Mouse (Mus musculus) embryo, embryonic 10 days (tissue): ENCODE data around the gene Camta1.

Experiments used
- DNase-seq: peaks from one replicate; pipeline ENCODE4 v3.0.0-alpha.2; 2015; ENCODE audit warnings: low spot score

The Camta1 gene

DNA sequence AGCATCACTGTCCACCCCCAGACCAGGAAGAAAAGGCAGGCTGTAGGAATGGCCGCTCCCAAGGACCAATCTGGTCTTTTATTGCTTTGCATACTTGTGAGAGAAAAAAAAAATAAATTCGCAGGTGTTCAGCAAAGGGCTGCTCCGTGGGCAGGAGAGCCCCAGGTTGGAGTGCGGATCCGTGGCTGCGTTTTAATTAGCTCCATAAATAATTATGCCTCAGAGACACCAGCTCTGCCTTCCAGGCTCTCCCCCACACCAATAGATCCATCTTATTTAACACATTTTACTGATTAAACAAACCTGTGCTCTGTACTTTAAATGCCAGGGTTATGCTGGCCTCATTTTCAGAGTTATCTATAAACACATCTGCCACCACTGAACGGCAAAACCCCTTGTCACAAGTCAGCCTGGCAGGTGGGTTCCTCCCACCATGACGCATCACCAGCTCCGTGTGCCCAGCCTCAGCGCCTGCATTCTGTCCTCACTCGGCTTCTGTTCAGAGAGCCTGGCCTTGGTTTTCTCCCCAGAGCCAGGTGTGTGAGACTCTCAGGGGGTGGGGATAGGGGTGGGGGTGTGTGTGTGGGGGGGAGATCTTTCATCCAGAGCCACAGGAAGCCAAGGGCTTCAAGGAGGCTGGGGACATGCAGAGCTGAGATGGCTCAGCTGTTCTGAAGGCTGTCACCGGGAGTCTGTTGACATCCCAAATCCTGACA is 475.5 kb downstream of the Camta1 start:
- no peak for DNase-seq

DNA sequence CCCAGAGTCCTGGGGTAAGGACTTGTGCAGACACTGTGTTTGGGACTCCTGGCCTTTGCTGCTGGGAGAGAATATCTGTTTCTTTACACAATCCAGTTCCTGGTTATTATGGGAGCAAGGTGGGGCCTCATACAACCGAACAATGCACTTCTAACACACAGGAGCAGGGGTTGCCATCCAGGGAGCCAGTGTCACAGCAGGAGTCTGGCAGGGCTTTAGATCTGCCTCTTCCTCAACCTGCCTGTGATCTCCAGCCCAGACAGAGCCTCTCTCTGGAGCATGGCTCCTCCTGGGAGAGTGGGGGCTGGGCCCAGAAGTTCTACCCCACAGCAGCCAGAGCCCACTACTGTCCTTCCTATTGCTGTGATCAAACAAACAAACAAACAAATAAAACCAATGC is 483.9 kb downstream of the Camta1 start:
- DNase-seq: no peak

DNA sequence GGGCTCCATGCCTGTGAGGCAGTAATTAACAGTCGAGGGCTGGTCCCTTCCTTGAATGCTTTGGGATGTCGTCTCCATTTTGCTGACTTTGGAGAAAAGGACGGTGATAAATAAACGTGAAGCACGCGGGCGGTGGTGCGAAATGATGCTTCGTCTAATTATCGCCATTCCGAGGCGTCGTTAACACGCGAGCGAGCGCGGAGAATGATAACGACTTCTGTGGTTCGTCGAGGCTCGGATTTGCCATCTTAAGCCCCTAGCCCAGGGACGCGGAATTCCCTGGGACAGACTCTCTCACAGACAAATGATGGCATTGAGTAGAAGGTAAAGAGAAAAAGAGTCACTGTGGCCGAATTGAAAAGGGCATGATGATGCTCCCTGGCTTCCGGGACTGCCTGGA is 485.4 kb downstream of the Camta1 start:
- DNase-seq: no peak

DNA sequence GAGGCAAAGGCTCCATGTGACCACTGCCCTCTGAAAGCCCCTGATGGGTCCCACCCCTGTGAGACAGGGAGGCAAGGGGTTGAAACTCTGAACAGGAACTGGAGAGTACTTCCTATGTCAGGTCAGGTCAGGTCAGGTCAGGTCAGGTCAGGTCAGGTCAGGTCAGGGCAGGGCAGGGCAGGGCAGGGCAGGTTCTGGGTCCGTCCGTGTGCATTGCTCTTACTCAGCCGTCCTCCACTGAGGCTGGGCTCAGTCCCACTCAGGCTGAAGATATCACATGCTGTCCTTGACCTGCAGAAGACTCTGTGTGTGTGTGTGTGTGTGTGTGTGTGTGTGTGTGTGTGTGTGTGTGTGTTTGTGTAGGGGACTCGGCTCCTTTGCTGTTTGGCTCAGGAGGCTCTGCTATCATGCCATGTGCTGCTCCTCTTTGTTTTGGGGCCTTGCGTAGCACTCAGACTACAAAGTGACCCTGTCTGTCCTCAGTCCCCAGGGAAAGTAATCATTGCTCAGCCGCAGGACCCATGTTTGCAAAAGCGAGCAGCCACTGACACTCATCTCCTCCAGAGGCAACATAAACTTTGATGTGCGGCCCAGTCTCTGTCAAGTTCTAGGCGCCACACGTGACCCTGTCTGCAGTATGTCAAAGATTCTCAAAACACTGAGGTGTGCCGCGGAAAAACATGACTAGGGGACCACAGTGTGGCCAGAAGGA is 488.7 kb downstream of the Camta1 start:
- no peak for DNase-seq

DNA sequence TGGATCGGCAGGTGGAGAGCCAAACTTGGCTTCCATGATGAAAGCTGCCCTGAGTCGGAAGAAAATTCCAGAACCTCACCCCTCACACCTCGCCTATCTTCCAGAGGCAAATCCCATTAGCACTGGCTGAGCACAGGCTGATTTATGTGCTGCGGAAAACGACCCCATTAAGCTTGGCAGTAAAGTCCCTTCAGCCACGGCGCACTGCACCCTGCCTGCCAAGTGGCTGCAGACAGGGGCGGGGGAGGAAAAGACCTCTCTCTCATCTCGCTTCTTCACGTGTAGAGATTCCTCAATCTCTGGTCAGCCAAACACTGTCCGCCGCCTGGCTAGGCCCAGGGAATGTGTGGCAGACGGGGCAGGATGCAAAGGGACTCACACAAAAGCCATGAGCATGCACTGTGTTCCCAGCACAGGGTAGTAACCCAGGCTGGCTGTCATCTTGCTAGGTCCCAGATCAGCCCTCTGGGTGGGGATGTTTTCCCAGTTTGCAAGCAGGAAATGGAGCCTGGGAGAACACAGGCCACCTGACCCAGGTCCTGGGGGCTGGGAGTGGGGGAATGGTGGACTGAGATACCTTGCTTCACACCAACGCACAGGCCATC is 494.6 kb downstream of the Camta1 start:
- peak; percentile 57 for DNase-seq

DNA sequence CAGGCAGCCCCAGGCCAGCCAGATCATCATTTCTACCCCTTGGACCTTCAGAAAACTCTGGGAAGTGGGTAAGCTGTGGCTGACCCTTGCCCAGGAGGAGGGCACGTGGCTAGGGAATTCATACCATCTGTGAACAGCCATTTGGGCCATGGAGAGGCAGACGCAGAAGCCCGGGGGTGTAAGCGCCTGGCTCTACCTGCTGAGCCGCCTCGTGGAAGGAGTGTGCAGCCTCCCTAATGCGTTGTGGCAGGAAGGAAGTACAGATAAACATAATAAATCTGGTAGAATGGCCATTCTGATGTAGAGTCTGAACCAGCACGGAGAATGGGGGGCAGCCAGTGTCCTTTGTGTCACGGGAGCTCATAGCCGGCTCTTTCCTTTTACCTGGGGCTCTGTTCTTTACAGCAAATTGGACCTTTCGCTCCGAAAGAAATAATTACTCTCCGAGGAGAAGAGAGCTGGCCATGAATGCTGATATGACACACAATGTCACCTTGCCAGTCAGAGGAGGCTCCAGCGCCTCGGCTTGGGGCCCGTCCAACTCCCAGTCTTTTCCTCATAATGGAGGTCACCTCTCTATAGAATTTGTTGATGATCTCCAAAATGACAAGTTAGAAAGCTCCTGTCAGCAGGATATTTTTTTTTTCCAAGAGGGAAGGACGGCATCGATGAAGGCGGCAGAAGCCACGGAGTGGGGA is 500.6 kb downstream of the Camta1 start:
- no peak for DNase-seq

DNA sequence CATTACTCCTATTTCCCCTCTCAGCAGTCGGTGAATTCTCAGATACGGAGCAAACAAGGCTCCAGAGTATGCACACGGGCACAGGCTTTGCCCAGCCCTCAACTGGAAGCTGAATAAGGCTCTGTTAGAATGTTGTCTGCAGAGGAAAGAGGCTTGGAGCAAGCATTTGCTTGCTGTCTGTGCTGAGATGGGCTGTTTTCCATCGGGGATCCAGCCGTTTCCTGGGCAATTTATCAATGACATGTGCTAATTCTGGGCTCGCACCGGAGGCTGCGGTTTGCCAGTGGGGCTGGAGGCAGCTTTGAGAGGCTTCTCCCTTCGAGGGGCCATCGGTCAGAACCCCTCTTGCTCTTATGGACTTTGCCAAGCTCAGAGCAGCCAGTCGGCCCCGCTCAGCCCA is 506.2 kb downstream of the Camta1 start:
- peak; percentile 45 for DNase-seq

DNA sequence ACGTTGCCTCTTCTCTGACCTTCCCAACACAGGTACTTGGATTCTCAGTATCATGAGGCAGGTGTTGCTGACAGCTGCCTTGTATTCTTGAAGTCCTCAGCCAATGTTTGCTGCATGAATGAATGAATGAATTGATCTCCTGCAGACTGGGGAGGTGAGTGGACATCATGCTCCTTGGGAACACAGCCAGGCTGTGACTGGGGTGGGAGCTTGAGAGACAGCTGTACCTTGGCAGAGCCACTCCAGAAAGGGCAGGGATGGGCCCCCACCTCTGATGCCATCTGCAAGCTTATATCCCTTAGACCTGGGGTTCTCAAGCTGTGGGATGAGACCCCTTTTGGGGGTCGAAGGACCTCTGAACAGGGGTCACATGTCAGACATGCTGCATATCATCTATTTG is 508.9 kb downstream of the Camta1 start:
- DNase-seq: no peak

DNA sequence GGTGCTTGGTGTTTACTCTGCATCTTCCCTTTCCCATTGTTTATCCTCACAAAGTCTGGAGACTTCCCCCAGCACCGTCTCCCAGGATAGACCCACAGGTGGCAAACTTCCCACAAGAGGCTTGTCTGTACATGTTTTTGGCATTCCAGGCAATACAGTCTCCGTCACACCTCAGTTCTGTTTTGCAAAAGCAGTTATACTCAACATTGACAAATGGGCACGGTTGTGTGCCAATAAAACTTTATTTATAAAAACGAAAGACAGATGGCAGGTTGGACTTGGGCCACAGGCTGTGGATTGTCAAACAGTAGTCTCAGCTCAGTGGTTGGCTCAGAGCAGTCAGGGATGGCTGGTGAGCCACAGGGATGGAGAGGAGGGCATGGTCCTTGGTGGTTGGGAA is 509.4 kb downstream of the Camta1 start:
- DNase-seq: no peak

DNA sequence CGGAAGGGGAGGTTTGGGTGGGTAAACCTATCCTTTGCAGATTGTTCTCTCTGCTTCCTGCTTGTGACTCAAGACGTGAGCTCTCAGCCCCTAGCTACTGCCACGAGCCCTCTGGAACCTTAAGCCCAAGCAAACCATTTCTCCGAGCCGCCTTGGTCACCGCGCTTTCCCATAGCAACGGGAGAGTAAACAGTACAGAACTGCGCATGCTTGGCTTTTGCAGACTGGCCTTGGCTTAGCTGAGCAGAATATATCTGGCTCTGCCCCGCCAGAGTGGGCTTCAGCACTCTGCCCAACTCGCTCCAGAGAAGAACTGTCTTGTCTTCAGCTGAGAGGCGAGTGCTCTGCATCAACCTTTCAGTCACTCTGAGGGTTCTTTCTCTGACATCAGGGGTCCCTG is 509.9 kb downstream of the Camta1 start:
- peak; percentile 18 for DNase-seq

DNA sequence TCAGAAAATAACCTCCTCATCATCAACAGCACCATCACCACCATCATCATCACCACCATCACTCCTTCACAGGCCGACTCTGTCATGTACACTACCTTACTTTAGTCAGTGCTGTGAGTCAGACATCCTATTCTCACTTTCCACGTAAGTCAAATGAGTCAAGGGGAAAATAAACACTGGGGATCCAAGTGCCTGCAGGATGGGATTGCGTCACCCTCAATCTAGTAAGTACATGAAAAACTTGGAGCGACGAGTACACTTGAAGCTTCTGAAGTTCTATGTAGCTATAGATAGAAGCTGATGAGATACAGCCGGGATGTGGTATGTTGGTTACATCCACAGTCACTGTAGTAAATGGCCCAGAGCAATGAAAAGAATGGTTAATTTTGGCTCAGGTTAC is 514.1 kb downstream of the Camta1 start:
- DNase-seq: no peak

DNA sequence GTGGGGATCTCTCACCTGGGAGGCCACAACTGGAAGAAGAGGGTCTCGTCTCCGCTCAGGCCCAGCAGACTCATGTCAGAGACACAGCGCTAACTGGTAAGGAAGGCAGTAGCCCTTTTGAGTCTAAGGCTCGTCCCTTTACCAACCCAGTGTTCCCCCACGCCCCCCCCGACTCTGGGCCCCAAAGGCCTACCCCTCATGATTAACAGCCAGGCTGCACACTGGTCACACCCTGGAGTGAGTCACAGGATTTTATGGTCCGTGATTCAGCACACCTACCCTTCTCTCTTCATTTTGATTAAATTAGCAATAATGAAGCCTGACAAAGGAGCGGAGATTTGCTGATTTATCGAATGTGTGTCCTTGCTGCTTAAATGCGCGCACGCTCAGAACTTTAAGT is 515.0 kb downstream of the Camta1 start:
- no peak for DNase-seq

DNA sequence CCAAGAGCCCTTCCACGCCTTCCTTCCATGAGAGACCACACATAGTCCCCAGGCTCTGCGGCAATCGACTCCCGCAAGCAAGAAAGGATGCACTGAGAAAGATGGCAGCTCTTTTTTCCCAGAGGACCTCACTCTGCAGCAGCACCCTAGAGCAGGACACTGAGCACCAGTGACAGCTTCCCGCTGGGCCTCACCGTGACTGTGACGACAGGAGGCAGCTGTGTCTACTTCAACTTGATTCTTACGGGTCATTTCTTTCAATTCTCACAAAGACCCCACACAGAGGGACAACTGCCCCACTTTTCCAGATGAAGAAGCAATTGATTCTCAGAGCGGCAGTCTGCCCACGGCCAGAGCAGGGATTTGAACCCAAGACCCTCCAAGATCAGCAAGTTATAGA is 516.9 kb downstream of the Camta1 start:
- peak; percentile 39 for DNase-seq

DNA sequence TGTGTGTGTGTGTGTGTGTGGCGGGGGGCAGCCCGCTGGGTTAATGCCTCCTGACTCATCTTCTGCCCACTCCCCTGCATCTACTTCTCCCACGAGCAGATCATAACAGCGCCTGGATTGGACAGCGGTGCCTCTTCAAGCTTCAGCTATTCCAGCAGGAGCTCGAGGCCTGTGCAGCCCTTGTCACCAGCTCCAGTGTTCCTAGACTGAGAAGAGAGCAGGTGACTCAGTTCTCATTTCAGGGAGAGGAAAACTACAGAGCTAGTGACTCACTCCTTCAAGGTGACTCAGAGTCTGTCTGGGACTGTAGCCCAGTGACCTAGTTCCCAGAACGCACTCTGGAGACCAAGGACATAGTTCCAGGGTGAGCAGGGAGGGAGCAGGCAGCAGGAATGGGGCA is 522.3 kb downstream of the Camta1 start:
- DNase-seq: no peak

DNA sequence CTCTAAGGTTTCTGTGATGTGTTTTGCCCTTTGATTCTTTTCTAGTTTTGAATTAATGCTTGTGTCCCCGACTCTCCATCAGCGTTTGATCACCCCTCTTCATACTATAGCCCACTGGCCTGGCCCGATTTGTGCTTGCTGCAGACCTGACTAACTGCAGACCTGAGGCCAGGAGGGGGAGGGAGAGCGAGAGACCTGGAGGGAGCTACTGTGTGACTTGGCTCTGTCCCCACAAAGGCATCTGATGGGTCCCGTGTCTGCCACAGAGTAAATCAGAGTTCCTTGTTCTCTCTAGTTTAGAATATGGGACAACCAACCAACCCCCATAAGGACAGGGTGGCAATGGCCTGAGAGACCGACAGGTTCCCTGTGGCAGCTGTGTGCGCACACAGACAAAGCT is 522.7 kb downstream of the Camta1 start:
- DNase-seq: no peak

DNA sequence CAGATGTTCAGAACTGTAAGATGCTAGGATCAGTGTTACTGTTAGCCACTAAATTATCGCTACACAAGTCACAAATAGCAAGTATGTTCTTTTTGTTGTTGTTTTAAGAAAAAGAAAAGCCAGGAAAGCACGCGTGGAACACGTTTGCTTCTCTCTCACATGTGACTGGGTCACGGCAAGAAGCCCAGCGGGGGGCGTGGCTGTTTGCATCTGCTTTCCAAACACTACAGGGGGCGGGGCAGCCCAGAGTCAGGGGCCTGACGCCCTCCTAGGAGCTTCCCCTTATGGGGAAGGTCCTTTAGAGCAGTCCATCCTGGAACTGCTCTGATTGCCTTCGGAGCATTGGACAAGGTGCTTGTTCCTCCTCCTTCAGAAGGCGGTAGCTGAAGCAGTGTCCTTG is 524.1 kb downstream of the Camta1 start:
- peak; percentile 40 for DNase-seq

DNA sequence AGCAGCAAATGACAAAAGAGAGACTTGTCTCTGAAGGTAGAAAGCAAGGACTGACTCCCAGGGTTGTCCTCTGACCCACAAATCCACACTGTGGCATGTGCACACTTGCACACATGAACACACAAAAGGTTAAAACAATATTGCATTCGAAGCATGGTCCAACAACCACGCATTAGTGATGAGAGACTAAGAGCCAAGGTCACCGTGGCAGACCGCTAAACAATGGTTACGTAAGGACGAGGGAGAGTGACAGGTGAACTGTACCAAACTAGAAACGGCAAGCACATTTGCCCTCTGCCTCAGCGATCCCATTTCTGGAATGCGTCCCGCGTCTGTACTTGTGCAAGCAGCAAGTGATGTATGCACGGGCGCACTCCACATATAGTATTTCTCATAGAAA is 525.3 kb downstream of the Camta1 start:
- DNase-seq: no peak

DNA sequence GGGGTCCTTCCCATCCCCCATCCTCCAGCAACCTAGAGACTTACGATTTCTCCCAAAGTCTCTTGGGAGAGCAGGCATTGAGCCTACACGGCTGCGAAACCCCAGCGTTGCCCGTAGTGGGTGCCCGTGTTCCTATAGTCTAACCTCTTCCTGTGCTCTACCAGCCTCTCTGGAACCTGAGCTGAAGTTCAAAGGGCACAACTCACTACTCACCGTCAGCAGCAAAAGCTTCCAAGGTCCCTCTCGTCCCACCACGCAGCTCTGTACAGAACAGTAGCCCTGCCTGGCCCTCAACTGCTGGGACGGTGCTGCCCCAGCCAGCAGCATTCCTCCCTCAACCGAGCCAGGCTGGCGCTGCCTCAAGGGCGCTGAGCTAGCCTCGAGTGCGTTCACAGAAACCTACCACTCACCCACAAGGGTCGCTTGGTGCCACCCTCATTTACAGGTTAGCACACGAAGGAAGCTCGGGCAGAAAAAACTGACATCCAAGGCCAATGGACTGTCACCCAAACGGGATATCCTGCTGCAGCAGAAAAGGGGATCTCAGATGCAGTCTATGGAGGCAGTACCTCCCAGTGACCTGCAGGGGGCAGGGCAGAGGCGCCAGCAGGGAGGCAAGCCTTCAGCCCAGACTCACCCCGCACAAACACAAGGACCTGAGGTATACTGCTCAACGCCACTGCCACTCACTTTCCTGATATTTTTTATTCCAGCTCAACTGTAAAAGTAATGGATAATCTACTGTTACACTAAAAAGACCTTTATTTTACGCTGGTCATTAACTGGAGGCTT is 526.5 kb downstream of the Camta1 start:
- DNase-seq: peak; percentile 78

DNA sequence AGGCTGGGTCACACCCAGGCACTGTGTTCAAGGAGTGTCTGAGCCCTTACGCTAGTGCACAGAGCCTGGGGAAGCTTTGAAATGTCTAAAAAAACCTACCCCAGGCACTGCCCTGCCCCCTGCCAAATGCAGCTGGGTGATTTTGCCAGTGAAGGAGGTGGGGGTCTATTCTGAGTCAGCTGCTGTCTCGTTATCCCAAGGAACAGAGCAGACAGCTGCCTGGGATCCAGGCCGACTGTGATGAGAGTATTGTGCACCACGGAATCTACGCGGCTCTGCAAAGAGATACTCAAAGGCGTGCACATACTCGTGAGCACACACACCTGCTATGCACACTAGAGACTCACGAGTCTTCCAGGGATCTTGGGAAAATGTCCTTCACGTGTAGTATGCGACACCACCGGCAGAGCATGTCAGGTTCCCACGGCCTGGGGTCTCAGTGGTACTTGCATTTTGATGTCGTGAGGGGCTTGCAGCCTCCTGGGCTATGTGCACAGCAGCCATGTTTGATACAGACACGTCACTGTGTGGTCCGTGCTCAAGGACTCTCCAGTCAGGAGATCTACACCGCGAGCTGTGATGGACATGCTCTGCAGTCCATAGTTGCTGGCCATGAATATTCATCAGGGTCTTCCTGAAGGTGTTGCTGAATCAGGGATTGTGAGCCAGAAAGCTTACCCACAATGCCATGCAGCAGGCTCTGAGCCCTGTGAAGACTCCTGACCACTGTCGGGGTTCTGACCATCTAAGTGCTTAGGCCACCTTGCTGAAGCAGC is 529.4 kb downstream of the Camta1 start:
- no peak for DNase-seq

DNA sequence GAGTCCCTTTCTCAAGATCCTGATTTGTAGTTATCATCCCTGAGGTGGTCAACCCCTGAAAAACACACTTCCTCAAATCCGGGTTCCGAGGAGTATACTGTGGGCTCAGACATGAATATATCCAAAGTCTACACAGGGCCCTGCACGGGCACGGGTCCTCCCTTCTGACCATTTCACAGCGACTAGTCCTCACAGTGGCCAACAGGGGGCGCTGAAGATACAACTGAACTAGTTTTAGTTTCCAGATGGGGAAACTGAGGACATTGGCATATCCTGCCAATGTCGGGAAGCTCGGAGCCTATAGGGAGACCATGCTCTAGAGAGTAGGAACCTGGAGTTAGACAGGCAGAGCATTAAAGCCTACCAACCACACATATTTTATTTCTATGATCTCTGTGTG is 530.7 kb downstream of the Camta1 start:
- DNase-seq: no peak

DNA sequence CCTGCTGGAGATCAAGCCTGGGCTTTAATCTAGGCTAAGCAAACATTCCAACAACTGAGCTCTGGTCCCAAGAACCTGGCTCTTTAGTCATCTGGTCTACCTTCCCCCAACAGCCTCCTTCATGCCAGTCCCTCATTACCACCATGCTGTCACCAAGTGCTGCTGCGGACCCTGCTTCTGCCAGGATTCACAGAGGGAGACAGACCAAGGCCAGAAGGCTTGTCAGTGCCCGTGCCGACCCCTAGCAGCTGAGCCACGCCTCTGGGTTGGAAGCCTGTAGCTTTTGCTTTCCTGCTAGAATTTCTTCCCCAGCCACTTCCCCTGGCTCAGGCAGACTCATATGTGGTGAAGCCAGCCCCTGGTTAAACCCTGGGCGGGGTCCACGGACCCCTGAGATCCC is 533.6 kb downstream of the Camta1 start:
- no peak for DNase-seq
